In the genomic region with DNA sequence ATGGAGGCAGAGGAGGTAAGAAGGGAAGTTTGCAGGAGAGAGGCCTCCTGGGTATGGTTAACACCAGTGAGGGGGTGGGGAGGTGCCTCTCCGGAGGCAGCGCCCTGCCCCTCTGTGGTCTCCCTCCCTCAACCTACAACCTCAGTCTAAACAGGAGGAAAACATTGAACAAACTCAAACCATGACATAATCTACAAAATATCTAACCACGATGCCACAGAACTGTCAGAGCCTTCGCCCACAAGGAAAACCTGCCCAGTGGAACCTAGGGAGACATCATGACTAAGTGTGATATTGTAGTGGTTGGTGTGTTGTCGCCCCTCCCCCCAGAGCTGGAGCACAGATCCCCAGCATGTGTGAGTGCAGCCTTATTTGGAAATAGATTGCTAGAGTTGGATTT, we compare ENCODE assay signal across 14 mouse cellular contexts. TPM values are rescaled to one million over a fixed set of nuclear protein-coding genes. Genes with fewer than 3 reads are reported as not detected.
A peak's percentile ranks its signal among the peaks of the same experiment; 100 is the strongest.
DNase-seq lines count a peak whose midpoint lies in the region; ATAC-seq and TF ChIP-seq lines count a peak whose summit lies in the region.
"Had no signal": no experiment of that assay in that cellular context is flagged by ENCODE, and none has a peak within 500 bp of the region (broad histone marks: within the 10 kb centered on the region; RNA-seq: fewer than 3 reads in every experiment).

No protein-coding gene starts in this region.

- H3K36me3 ChIP-seq in limb, embryonic 15.5 days = no peaks in the 10 kb centered on the region
- H3K36me3 ChIP-seq in limb, embryonic 10.5 days = no peaks in the 10 kb centered on the region
- no peaks in the 10 kb centered on the region for H3K36me3 ChIP-seq in hindbrain, postnatal 0 days (ENCODE audit: insufficient read depth, low read length)
- H3K36me3 ChIP-seq: embryonic facial prominence, embryonic 13.5 days; G1E; heart, embryonic 15.5 days had no signal

- H3K9ac ChIP-seq in limb, embryonic 15.5 days = no peak overlapping the region
- H3K9ac ChIP-seq in hindbrain, postnatal 0 days (replicated peaks; ENCODE audit: low read length) = no peak overlapping the region
- H3K9ac ChIP-seq: embryonic facial prominence, embryonic 13.5 days; heart, embryonic 15.5 days had no signal

- no peak for TF ChIP-seq CTCF in hindbrain, postnatal 0 days (IDR thresholded peaks at IDR 0.05; ENCODE audit: low read depth)

- H3K27ac ChIP-seq in limb, embryonic 15.5 days = 0 out of 2 replicates have a peak overlapping the region, but pooled peaks have one; percentile 1
- no peak overlapping the region for H3K27ac ChIP-seq in limb, embryonic 10.5 days
- H3K27ac ChIP-seq in hindbrain, postnatal 0 days = no peak overlapping the region
- H3K27ac ChIP-seq: embryonic facial prominence, embryonic 13.5 days; heart, embryonic 15.5 days had no signal

- no peak overlapping the region for H3K4me2 ChIP-seq in limb, embryonic 15.5 days
- no peak overlapping the region for H3K4me2 ChIP-seq in hindbrain, postnatal 0 days (ENCODE audit: low read depth, low read length)
- H3K4me2 ChIP-seq: embryonic facial prominence, embryonic 13.5 days; heart, embryonic 15.5 days had no signal

- 62% methylated on average over 5 of the region's 5 CpGs for WGBS in limb, embryonic 15.5 days
- 72% methylated on average over 5 of the region's 5 CpGs for WGBS in limb, embryonic 10.5 days
- WGBS in hindbrain, postnatal 0 days = 79% methylated on average over 5 of the region's 5 CpGs

- H3K4me1 ChIP-seq in limb, embryonic 15.5 days = no peaks in the 10 kb centered on the region
- H3K4me1 ChIP-seq in limb, embryonic 10.5 days = peaks cover 36% of the 10 kb centered on the region
- no peaks in the 10 kb centered on the region for H3K4me1 ChIP-seq in hindbrain, postnatal 0 days (ENCODE audit: insufficient read depth, low read length)
- H3K4me1 ChIP-seq: heart, embryonic 15.5 days had no signal

- intact Hi-C loops in gastrocnemius, postnatal 14 days (cut with DNase I; ENCODE audit: low total_unique reads) = no loop called here

- ATAC-seq in limb, embryonic 15.5 days (ENCODE audit: insufficient number of reproducible peaks, low FRiP score, low TSS enrichment, low read depth) = no peak
- ATAC-seq in hindbrain, postnatal 0 days = no peak
- ATAC-seq: hindbrain, embryonic 16.5 days had no signal

- no peak overlapping the region for H3K4me3 ChIP-seq in limb, embryonic 15.5 days
- no peak overlapping the region for H3K4me3 ChIP-seq in limb, embryonic 10.5 days
- H3K4me3 ChIP-seq in hindbrain, postnatal 0 days (ENCODE audit: low read length) = no peak overlapping the region
- H3K4me3 ChIP-seq: embryonic facial prominence, embryonic 13.5 days; heart, embryonic 15.5 days; megakaryocyte, embryonic 14.5 days had no signal

- H3K27me3 ChIP-seq in limb, embryonic 15.5 days = no peaks in the 10 kb centered on the region
- no peaks in the 10 kb centered on the region for H3K27me3 ChIP-seq in limb, embryonic 10.5 days (ENCODE audit: low read depth, poor library complexity, severe bottlenecking)
- no peaks in the 10 kb centered on the region for H3K27me3 ChIP-seq in hindbrain, postnatal 0 days (ENCODE audit: insufficient read depth, low read length)
- H3K27me3 ChIP-seq: embryonic facial prominence, embryonic 13.5 days; heart, embryonic 15.5 days had no signal

- H3K9me3 ChIP-seq in limb, embryonic 15.5 days = no peaks in the 10 kb centered on the region
- H3K9me3 ChIP-seq in limb, embryonic 10.5 days (replicated peaks) = no peaks in the 10 kb centered on the region
- H3K9me3 ChIP-seq in hindbrain, postnatal 0 days (ENCODE audit: low read length) = peaks cover 1% of the 10 kb centered on the region; the same call in 1 of the 2 replicates
- H3K9me3 ChIP-seq: embryonic facial prominence, embryonic 13.5 days; G1E; heart, embryonic 15.5 days had no signal

- no peak for DNase-seq in limb, embryonic 10.5 days (ENCODE audit: low spot score)
- peak; percentile 34 for DNase-seq in CD4-positive, CD25-positive, alpha-beta regulatory T cell, adult 2 months (ENCODE audit: low read depth, low spot score)
- DNase-seq in fibroblast of lung, adult 2 months (ENCODE audit: low read depth) = peak; percentile 82
- DNase-seq in naive thymus-derived CD4-positive, alpha-beta T cell, adult 2 months (ENCODE audit: low read depth) = peak; percentile 51
- DNase-seq in gastrocnemius, postnatal 14 days = no peak
- no peak for DNase-seq in hindbrain, postnatal 0 days (ENCODE audit: low spot score)
- DNase-seq: adrenal gland, postnatal 36 days; cerebellum, adult 18-20 months had no signal

RNA-seq across cellular contexts. Expression of gene Pde8a, which starts 33.9 kb away (rescaled TPM):
- polyA plus RNA-seq in limb, embryonic 15.5 days (2015; fragmentation: Nextera tagmentation; extraction: Ambion mirVana) = 4.7 and 5.1 TPM in 2 replicates
- polyA plus RNA-seq in limb, embryonic 10.5 days (2016; fragmentation: Nextera tagmentation; extraction: Ambion mirVana) = 3.2 and 3.3 TPM in 2 replicates
- 1 to 10 TPM; 6.7 to 7.0 TPM for total RNA-seq in gastrocnemius, postnatal 14 days (2021)
- total RNA-seq in hindbrain, postnatal 0 days (2014; rRNA removed) = 2.1 and 4.5 TPM in 2 replicates
- polyA plus RNA-seq in hindbrain, postnatal 0 days (2015; fragmentation: Nextera tagmentation; extraction: Ambion mirVana) = 1.8 and 1.9 TPM in 2 replicates
- polyA plus RNA-seq: G1E had no signal

Comparison
In these comparisons a context has a peak if more than half of its experiments do, and no peak if none do; other contexts are left out.
1. DNase-seq: peak in CD4-positive, CD25-positive, alpha-beta regulatory T cell, adult 2 months (single experiment), fibroblast of lung, adult 2 months (single experiment) and naive thymus-derived CD4-positive, alpha-beta T cell, adult 2 months (single experiment); none in limb, embryonic 10.5 days (single experiment), gastrocnemius, postnatal 14 days (single experiment) and hindbrain, postnatal 0 days (single experiment).